Mouse (Mus musculus) retina, postnatal 7 days (tissue): ENCODE data around the gene Spata31.

Experiments
- DNase-seq: peaks from one replicate; pipeline ENCODE4 v3.0.0-alpha.2; 2012; ENCODE audit warnings: low read depth, low spot score

Spata31 gene

GRCm38 (mm10) chr13:64917191-64917590 lies at the start of gene Spata31:
Gene Spata31 (plus strand): TSS chr13:64917406.
- DNase-seq, result no peak

- no peak for DNase-seq
Measured at GRCm38 (mm10) chr13:64903132-64903531, 14.1 kb upstream of the Spata31 start.

GRCm38 (mm10) chr13:64903585-64904208 lies 13.5 kb upstream of the Spata31 start, which contains the start of gene Cntnap3:
Gene Cntnap3 (minus strand): TSS chr13:64903955.
- DNase-seq, result peak; percentile 11
